Mouse (Mus musculus) adrenal gland, adult 18-20 months (tissue): ENCODE results near the gene Camta2. TPM values are rescaled to one million over a fixed set of nuclear protein-coding genes. Genes with fewer than 3 reads are reported as not detected.
A peak's percentile ranks its signal among the peaks of the same experiment; 100 is the strongest.

Experiments used
- DNase-seq, 2 experiments: peaks; one replicate each; pipeline ENCODE4 v3.0.0; 2021 to 2022; ENCODE audit warnings: low spot score in 2 of 2
- total RNA-seq, 2 experiments: library from RNA; stranded (reverse); gene quantifications; 1 replicate in 1 of 2; 2 replicates in 1 of 2; pipeline ENCODE4 v1.2.3; 2021

The Camta2 gene
- total RNA-seq, 2 experiments from 2014 or later, result 43.7 to 54.7 TPM

- DNase-seq, result no peak
Observed at GRCm38 (mm10) chr11:70667271-70668150, 20.4 kb downstream of the Camta2 start.

- no peak for DNase-seq
Observed at GRCm38 (mm10) chr11:70666687-70667086, 21.2 kb downstream of the Camta2 start.

GRCm38 (mm10) chr11:70664741-70665140 is 23.2 kb downstream of the Camta2 start:
- no peak for DNase-seq

- no peak for DNase-seq
Observed at GRCm38 (mm10) chr11:70663957-70664356, 23.9 kb downstream of the Camta2 start.

DNA sequence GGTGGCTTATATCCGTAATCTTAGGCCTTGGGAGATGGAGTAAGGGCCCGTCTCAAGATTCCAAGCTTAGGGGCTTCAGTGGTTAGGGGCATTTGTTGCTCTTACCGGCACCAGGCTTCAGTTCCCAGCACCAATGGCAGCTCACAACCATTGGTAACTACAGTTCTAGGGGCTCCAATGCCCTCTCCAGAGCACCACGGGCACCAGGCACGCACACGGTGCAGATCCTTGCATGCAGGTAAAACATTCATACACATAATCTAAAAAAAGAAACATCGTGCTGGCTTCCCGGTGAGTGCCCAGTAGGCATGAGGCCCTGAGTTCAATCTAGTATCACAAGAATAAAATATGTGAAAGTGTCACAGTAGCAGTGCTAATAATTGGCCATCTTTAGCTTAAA is 24.8 kb downstream of the Camta2 start:
- DNase-seq, result no peak

- no peak for DNase-seq
Observed at GRCm38 (mm10) chr11:70660571-70660970, 27.3 kb downstream of the Camta2 start.

GRCm38 (mm10) chr11:70658942-70659341 is 29.0 kb downstream of the Camta2 start:
- DNase-seq, result no peak

- no peak for DNase-seq
Observed at GRCm38 (mm10) chr11:70658521-70658920, 29.4 kb downstream of the Camta2 start.

- no peak for DNase-seq
Observed at GRCm38 (mm10) chr11:70657991-70658390, 29.9 kb downstream of the Camta2 start.

DNA sequence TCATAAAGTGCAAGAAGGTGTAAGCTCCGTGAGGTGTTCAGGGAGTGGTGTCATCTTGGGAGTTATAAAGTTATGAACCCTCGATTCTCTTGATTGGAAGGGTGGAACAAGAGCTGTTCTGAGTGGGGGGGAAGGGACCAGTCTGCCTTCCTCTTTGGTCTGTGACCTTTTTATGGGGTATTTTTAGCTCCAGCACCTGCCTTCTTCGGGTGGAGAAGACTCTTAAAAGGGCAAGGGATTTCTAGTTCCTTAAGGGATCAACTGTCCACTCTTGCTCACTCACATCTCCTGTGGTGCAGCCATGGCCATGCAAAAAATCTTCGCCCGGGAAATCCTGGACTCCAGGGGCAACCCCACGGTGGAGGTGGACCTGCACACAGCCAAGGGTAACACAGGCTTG is 30.3 kb downstream of the Camta2 start:
- no peak for DNase-seq

GRCm38 (mm10) chr11:70656964-70657363 is 30.9 kb downstream of the Camta2 start, which contains the start of gene Eno3:
Eno3 (plus strand) TSS chr11:70657202.
- DNase-seq, result no peak

DNA sequence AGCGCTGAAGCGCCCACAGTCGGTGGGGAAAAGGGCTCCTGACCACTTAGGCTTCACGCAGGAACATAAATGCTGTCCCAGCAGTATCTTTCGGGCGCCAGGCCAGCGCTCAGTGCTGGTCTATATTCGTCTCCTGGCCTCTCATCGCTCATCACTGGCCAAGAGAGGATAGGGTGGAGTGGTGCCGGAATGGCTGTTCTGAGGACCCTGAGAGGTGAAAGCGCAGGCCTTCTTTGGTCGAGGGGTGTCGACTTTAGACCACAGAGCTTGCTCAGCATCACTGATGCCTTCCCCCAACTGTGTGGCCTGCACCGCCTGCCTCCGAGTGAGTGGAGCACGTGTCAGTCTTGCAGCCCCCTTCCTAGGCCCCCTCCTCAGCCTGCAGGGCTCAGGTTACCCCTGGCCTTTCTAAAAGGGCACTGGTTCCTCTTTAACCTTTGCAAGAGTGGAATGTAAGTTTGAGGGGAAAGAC is 31.4 kb downstream of the Camta2 start:
- DNase-seq, result no peak

DNA sequence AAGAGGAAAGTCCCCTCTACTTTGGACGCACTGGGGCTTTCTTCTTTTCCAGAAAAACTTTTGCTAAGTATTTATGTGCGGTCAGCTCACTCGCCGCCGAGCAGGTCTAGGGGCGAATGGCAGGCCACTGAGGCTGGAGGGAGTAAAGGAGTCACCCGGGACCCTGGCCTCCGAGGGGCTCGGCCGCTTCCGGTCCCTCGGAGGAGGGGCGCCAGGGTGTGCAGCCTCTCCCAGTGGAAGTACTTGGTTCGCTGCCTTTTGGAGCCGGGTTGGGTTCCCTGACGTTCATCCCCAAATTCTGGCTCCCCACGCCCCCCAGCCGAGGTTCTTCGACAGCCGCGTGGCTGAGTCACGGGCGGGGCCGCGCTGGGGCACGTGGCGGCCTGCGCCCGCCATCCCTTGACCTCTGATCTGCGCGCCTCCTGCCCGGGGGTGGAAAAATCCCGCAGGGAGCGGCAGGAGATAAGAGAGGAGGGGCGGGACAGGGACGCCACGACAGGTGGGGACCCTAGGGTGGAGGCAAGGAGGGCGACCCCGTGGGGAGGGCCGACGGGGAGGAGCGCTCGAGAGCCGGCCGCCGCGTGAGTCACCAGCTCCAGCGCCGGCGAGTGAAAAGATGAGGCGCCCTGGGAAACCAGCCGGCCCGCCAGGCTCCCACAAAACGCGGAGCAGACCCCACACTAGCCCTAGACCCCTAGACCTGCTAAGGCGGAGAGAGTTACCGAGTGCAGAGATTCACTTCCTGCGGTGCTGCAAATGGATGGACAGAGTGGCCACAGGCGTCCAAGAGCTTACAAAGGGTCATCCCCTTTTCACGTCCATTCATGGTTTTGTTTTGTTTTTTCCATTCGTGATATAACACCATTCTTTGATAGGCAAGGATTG is 32.1 kb downstream of the Camta2 start:
- DNase-seq, result peak; percentile 72 to 77

- peak; percentile 80 to 85 for DNase-seq
Observed at GRCm38 (mm10) chr11:70654923-70655570, 32.9 kb downstream of the Camta2 start.

- DNase-seq, result peak; percentile 74 to 77
Observed at GRCm38 (mm10) chr11:70654198-70654922, 33.5 kb downstream of the Camta2 start, which contains the start of gene Pfn1. Pfn1 (minus strand) TSS chr11:70654644.

- DNase-seq, result peak; percentile 67 to 75
Observed at GRCm38 (mm10) chr11:70653345-70654197, 34.3 kb downstream of the Camta2 start.

DNA sequence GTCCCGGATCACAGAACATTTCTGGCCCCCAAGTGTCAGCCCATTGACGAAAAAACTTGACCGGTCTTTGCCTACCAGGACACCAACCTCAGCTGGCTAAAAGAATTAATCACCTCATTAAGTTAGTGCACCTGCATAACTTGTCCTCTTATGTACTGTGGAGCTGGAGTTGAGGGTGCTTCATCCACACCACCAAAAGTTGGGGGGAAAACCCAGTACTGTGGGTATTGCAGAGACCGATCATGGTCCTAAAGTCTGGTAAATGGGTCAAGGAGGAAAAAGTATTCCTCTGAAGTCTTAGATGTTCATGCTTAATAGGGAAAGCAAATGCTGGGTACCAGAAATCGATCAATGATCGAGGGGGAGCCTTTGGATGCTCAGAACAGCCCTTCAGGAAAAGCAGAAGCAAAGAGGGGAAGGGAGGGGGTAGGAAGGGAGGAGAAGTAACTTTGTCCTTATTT is 35.0 kb downstream of the Camta2 start:
- no peak for DNase-seq

DNA sequence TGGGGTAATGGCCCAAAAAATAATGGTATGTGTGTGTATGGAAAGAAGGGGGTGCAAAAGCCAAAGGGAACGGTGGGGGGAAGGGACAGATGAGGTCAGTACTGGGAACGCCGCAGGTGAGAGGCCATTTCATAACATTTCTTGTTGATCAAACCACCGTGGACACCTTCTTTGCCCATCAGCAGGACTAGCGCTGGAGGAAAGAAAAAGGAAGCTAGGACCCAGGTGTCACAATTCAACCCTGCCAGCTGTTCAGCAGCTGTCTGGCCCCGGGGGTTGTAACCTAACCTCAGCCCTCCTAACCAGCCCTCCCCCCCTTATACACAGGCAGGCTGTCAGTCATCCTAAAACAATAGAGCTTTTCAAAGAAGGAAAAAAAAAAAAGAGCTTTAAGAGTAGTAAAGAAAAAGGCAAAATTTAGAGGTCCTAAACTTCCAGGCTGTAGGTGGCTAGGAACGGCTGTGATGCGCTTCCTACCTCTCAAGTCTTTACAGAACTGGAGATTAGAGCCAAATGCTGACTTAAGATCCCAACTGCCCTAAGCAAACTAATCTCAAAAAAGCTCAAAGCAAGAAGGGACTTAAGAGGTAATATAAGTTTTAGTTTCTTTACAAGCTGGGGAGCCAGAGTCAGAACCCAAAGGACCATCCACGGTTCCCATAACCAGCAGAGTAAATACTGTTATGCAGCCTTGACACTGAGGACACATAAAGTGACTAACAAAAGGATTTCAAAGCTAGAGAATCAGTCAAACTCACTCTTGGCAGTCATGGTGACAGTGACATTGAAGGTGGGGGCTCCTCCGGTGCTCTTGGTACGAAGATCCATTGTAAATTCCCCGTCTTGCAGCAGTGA is 35.6 kb downstream of the Camta2 start:
- DNase-seq, result no peak
